ENCODE assay signal across 24 mouse cellular contexts in the genomic region with DNA sequence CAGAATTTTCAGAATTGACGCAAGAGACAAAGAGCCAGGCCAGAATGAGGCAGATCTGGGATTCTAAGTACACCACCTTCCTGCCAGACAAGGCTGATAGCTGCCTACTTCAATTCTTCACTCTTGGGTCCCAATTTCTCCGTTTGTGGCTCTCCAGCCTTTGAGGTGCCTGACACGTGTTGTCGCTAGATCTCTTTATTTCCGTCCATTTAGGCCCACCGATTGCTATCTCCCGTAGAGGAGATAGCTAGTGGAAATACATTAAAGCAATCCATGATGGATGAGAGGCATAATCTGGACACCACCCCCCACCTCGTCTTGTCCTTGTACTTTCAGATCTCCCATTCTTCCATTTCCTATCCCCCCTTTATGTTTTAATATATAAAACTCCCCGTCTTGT.
DNase-seq lines count a peak whose midpoint lies in the region; ATAC-seq and TF ChIP-seq lines count a peak whose summit lies in the region.
"Had no signal": no experiment of that assay in that cellular context is flagged by ENCODE, and none has a peak within 500 bp of the region (broad histone marks: within the 10 kb centered on the region; RNA-seq: fewer than 3 reads in every experiment).

No protein-coding gene starts in this region.

- no peak for TF ChIP-seq CTCF in forebrain, postnatal 0 days (IDR thresholded peaks at IDR 0.05; ENCODE audit: low read depth)
- no peak for TF ChIP-seq CTCF in brain, embryonic 14.5 days (IDR thresholded peaks at IDR 0.05; ENCODE audit: borderline replicate concordance, extremely low read depth, insufficient read depth, insufficient read length)

- no peak for ATAC-seq in forebrain, postnatal 0 days
- peak; percentile 52; the same call in 1 of the 2 replicates for ATAC-seq in hindbrain, embryonic 13.5 days (ENCODE audit: low FRiP score)
- peak; percentile 42; the same call in 1 of the 2 replicates for ATAC-seq in midbrain, embryonic 15.5 days (replicated peaks)
- ATAC-seq in cerebellum, adult (ENCODE audit: insufficient number of reproducible peaks, low FRiP score, low TSS enrichment), result no peak
- ATAC-seq: liver, embryonic 12.5 days; liver, postnatal 0 days; Patski had no signal

- no peaks in the 10 kb centered on the region for H3K36me3 ChIP-seq in forebrain, postnatal 0 days (ENCODE audit: insufficient read depth)
- no peaks in the 10 kb centered on the region for H3K36me3 ChIP-seq in forebrain, embryonic 10.5 days (replicated peaks)
- H3K36me3 ChIP-seq in hindbrain, embryonic 13.5 days, result no peaks in the 10 kb centered on the region
- no peaks in the 10 kb centered on the region for H3K36me3 ChIP-seq in midbrain, embryonic 15.5 days (replicated peaks)
- H3K36me3 ChIP-seq: embryonic facial prominence, embryonic 13.5 days; heart, embryonic 10.5 days; heart, embryonic 15.5 days; liver, embryonic 12.5 days; stomach, embryonic 15.5 days had no signal

- 0 out of 2 replicates have a peak overlapping the region, but pooled peaks have one; percentile 1 for H3K27ac ChIP-seq in forebrain, postnatal 0 days (ENCODE audit: low read depth, low read length)
- no peak overlapping the region for H3K27ac ChIP-seq in forebrain, embryonic 10.5 days
- peak overlapping the region; percentile 20; the same call in 1 of the 2 replicates for H3K27ac ChIP-seq in hindbrain, embryonic 13.5 days
- H3K27ac ChIP-seq in midbrain, embryonic 15.5 days, result 0 out of 2 replicates have a peak overlapping the region, but pooled peaks have one; percentile 32
- H3K27ac ChIP-seq: embryonic facial prominence, embryonic 13.5 days; forebrain, embryonic 13.5 days; heart, embryonic 10.5 days; heart, embryonic 15.5 days; liver, embryonic 12.5 days; stomach, embryonic 15.5 days had no signal

- WGBS in forebrain, postnatal 0 days, result 79% methylated on average over 9 of the region's 9 CpGs
- WGBS in forebrain, embryonic 10.5 days, result 91% methylated on average over 9 of the region's 9 CpGs
- 54% methylated on average over 9 of the region's 9 CpGs for WGBS in hindbrain, embryonic 13.5 days
- WGBS in midbrain, embryonic 15.5 days, result 70% methylated on average over 9 of the region's 9 CpGs

- no peak for TF ChIP-seq POLR2A in brain, embryonic 14.5 days (IDR thresholded peaks at IDR 0.05; ENCODE audit: borderline replicate concordance, extremely low read depth, insufficient read depth, insufficient read length, poor library complexity, severe bottlenecking)

- H3K27me3 ChIP-seq in forebrain, postnatal 0 days (ENCODE audit: insufficient read depth, low read length), result no peaks in the 10 kb centered on the region
- no peaks in the 10 kb centered on the region for H3K27me3 ChIP-seq in forebrain, embryonic 10.5 days (ENCODE audit: poor library complexity, severe bottlenecking)
- H3K27me3 ChIP-seq in hindbrain, embryonic 13.5 days, result no peaks in the 10 kb centered on the region
- no peaks in the 10 kb centered on the region for H3K27me3 ChIP-seq in midbrain, embryonic 15.5 days (replicated peaks)
- H3K27me3 ChIP-seq: embryonic facial prominence, embryonic 13.5 days; forebrain, embryonic 13.5 days; heart, embryonic 15.5 days; liver, embryonic 12.5 days; Patski; stomach, embryonic 15.5 days had no signal

- no peaks in the 10 kb centered on the region for H3K4me1 ChIP-seq in forebrain, postnatal 0 days (ENCODE audit: insufficient read depth)
- H3K4me1 ChIP-seq in forebrain, embryonic 10.5 days, result no peaks in the 10 kb centered on the region
- H3K4me1 ChIP-seq in hindbrain, embryonic 13.5 days (replicated peaks), result peaks cover 8% of the 10 kb centered on the region; the same call in 1 of the 2 replicates
- 0 out of 2 replicates have a peak, but pooled peaks cover 4% of the 10 kb centered on the region for H3K4me1 ChIP-seq in midbrain, embryonic 15.5 days
- H3K4me1 ChIP-seq: embryonic facial prominence, embryonic 13.5 days; forebrain, embryonic 13.5 days; heart, embryonic 10.5 days; heart, embryonic 15.5 days; liver, embryonic 12.5 days; stomach, embryonic 15.5 days had no signal

- no peak overlapping the region for H3K4me2 ChIP-seq in forebrain, postnatal 0 days (ENCODE audit: low read depth)
- peak overlapping the region; percentile 31; the same call in 1 of the 2 replicates for H3K4me2 ChIP-seq in hindbrain, embryonic 13.5 days
- H3K4me2 ChIP-seq in midbrain, embryonic 15.5 days, result 0 out of 2 replicates have a peak overlapping the region, but pooled peaks have one; percentile 14
- H3K4me2 ChIP-seq: embryonic facial prominence, embryonic 13.5 days; forebrain, embryonic 13.5 days; heart, embryonic 15.5 days; liver, embryonic 12.5 days; stomach, embryonic 15.5 days had no signal

- DNase-seq in forebrain, postnatal 0 days, result no peak
- DNase-seq in forebrain, embryonic 10.5 days (ENCODE audit: extremely low spot score, low spot score), result no peak
- peak; percentile 50 for DNase-seq in brain, embryonic 14.5 days (ENCODE audit: low read depth)
- no peak for DNase-seq in testis, postnatal 14 days (ENCODE audit: low spot score)
- DNase-seq: adrenal gland, postnatal 10 days; cerebellum, adult 11-12 months; gastrocnemius, postnatal 14 days; heart, postnatal 36 days; kidney, adult 18-20 months; kidney, postnatal 36 days; liver, postnatal 0 days; lung, postnatal 36 days; right cerebral cortex, postnatal 14 days; thymus, postnatal 14 days had no signal

- no peak overlapping the region for H3K4me3 ChIP-seq in forebrain, postnatal 0 days (ENCODE audit: low read depth, low read length)
- H3K4me3 ChIP-seq in forebrain, embryonic 10.5 days, result no peak overlapping the region
- no peak overlapping the region for H3K4me3 ChIP-seq in hindbrain, embryonic 13.5 days
- no peak overlapping the region for H3K4me3 ChIP-seq in midbrain, embryonic 15.5 days
- H3K4me3 ChIP-seq: embryonic facial prominence, embryonic 13.5 days; forebrain, embryonic 13.5 days; heart, embryonic 10.5 days; heart, embryonic 15.5 days; liver, embryonic 12.5 days; stomach, embryonic 15.5 days had no signal

- H3K9ac ChIP-seq in forebrain, postnatal 0 days, result no peak overlapping the region
- no peak overlapping the region for H3K9ac ChIP-seq in hindbrain, embryonic 13.5 days
- H3K9ac ChIP-seq in midbrain, embryonic 15.5 days, result no peak overlapping the region
- H3K9ac ChIP-seq: embryonic facial prominence, embryonic 13.5 days; forebrain, embryonic 13.5 days; heart, embryonic 15.5 days; liver, embryonic 12.5 days; liver, postnatal 0 days; stomach, embryonic 15.5 days had no signal

- no peaks in the 10 kb centered on the region for H3K9me3 ChIP-seq in forebrain, postnatal 0 days (ENCODE audit: low read length)
- no peaks in the 10 kb centered on the region for H3K9me3 ChIP-seq in forebrain, embryonic 10.5 days
- no peaks in the 10 kb centered on the region for H3K9me3 ChIP-seq in hindbrain, embryonic 13.5 days
- H3K9me3 ChIP-seq in midbrain, embryonic 15.5 days, result no peaks in the 10 kb centered on the region
- H3K9me3 ChIP-seq: embryonic facial prominence, embryonic 13.5 days; forebrain, embryonic 13.5 days; heart, embryonic 10.5 days; heart, embryonic 15.5 days; liver, embryonic 12.5 days; stomach, embryonic 15.5 days had no signal

Comparison
In these comparisons a context has a peak if more than half of its experiments do, and no peak if none do; other contexts are left out.
1. ATAC-seq: peak in hindbrain, embryonic 13.5 days (single experiment) and midbrain, embryonic 15.5 days (single experiment); none in forebrain, postnatal 0 days (single experiment) and cerebellum, adult (single experiment).